Mouse (Mus musculus): ENCODE data around the gene Pwwp2a. TPM values are rescaled to one million over a fixed set of nuclear protein-coding genes. Genes with fewer than 3 reads are reported as not detected.

The Pwwp2a gene
- polyA plus RNA-seq, 1 experiment, result 10.4 TPM

DNA sequence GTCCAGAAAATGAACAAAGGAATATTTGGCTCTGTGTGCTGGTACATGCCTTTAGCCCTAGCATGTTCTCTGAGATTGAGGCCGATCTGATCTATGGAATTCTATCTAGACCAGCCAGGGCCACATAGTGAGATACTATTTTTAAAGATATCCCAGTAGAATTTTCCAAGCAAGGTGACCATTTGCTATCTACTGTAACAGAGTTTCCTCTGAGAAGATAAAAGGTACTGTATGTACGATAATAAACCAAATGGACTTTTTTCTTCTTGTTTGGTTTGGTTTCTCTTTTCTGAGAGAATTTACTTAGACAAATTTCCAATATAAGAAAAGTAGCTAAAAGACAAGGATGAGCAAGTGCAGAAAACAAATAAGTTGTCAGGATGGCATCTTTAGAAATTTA, 26.6 kb downstream of the Pwwp2a start:
- no peak for DNase-seq (ENCODE audit: low read depth, low spot score)

DNA sequence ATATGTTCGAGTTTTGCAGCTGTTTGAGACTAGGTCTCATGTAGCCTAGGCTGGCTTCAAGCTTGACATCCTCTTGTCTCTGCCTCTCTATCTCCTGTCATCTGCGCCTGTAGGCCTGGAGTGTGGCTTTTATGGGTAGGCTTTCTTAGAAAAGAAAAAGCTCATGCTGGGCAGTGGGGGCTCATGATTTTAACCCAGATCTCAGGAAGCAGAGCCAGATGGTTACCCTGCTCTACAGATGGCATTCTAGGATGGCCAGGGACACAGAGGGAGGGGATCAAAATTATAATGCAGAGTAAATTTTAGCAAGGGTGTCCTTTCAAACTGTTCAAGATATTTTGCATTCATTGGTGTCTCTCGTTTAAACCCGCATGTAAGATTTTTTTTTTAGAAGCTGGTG, 30.4 kb downstream of the Pwwp2a start:
- WGBS, result 95% methylated on average over 4 of the region's 4 CpGs
- DNase-seq (ENCODE audit: low read depth, low spot score), result no peak

More for the DNA sequence above, 26.6 kb downstream of the Pwwp2a start:
- 90% methylated on average over 2 of the region's 2 CpGs for WGBS

DNA sequence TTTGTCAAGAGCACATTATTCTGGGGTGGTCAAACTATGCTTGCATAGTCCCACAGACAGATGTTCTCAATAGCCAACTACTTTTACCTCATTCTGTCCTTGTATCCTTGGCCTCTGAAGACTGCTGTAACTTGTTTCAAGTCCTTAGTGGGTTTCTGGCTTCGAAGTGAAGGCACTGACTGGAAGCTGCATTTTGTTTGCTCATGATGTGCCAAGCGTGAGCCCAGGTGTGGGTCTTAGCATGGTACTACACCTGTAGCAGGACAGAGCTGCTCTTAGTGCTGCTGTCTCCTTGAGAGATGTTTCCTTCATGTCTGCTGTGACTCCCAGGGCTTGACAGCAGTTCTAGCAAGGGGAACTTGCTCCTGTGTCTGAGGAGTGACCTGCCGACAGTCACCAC, 41.6 kb downstream of the Pwwp2a start:
- DNase-seq (ENCODE audit: low read depth, low spot score), result no peak
- WGBS, result 84% methylated on average over 3 of the region's 3 CpGs

DNA sequence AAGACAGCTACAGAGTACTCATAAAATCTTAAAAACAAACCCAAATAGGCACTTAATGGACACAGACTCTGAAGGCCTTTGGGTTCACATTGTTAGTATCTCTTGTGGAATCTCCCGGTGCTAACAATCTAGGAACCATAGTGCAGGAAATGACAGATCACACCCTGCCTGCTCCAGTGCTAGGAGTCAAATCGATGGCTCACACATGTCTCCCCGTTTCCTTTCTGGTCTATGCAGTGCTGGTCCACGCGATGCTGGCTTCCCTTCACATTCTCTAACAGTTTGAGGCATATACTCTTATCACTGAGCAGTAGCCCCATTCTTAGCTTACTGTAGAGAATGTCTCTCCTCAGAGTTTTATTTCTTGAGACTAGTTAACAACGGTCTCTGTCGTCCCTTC, 46.0 kb downstream of the Pwwp2a start:
- 69% methylated on average over 7 of the region's 7 CpGs for WGBS
- DNase-seq (ENCODE audit: low read depth, low spot score), result no peak

DNA sequence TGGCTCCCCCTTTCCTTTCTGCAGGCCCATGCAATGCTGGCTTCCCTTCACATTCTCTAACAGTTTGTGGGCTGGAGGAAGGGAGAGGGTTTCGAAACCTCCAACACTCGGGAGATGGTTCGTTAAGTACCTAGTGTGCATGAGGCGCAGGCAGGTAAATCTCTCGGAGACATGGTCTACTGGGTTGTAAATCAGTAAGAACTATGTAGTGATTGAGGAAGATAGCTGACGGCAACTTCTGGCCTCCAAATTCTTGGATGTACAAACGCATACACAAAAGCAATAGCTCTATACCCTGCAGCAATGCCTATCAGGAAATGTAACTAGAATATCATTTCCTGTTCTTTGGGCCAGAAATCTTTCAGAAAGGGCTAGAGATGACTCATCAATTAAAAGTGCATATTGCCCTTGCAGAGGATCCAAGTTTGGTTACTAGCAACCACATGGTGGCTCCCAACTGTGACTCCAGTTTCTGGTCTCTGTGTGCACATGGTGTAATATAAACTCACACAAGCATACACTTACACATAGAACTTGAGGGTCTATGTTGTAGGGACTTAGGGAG, 47.0 kb downstream of the Pwwp2a start:
- 44% methylated on average over 7 of the region's 7 CpGs for WGBS

DNA sequence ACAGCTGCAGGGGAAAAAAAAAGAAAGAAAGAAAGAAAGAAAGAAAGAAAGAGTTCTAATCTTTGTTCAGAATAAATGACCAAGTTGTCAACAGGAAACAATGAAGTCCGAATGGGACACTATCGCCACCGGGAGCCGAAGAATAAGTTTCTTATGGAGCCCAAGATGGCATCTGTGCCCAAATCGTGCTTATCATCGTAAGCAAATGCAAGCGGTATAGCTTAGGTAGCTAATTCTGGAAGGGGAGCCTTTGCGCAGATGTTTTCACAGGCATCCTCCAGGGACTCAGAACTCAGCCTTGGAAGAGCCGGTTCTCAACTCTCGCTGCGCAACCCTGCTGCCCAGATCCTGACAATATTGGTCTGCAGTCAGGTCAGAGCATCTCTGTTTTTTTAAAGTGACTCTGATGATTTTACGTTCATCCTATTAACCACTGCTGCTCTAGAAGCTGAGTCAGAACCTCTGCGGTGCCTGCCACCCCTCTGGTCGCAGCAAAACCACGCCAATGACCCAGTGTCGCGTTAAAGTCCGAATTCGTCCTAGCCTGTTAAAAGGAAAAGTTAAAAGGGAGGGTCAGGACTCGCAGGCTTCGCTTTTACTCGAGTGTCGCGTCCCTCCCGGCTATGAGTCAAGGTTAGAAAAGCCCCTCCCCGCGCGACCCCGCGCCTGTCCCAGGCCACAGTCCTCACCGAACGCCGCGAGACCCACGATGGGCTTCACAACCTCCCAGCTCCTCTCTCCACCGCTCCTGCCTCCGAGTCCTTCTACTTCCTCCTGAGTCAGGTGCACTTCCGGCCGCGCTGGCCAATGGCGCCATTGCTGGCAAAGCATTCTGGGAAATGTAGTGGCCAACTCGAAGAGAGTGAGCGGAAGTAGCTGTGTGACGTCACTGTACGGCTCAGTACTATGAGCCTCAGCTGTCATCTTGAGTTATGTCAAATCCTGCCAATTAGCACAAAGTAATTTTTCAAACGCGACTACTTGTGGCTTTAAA, 65.7 kb downstream of the Pwwp2a start, which contains the start of gene Ttc1:
Ttc1 (minus strand) TSS at position 776 of the 994 bp plus-strand sequence.
- 1% methylated on average over 47 of the region's 47 CpGs for WGBS
- DNase-seq (ENCODE audit: low read depth, low spot score), result peak; percentile 98

More for the DNA sequence above, 47.0 kb downstream of the Pwwp2a start:
- no peak for DNase-seq (ENCODE audit: low read depth, low spot score)

DNA sequence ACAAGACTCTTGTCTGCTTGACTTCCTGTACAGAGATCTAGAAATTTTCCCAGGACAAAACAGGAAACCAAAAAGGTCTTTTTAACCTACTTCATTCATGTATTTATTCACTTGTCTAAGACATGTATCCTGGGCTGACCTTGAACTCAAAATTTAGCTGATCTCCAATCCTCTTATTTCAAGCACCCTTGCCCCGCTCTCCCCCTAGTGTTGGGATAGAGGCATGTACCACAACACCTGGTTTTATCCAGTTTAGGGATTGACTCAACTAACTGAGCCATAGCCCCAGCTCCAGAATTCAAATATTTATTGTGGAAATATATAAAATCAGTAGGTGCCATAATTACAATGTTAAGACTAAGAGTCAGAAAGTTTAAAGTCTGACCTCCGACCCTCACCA, 69.7 kb downstream of the Pwwp2a start:
- WGBS, result 69% methylated on average over 2 of the region's 2 CpGs

DNA sequence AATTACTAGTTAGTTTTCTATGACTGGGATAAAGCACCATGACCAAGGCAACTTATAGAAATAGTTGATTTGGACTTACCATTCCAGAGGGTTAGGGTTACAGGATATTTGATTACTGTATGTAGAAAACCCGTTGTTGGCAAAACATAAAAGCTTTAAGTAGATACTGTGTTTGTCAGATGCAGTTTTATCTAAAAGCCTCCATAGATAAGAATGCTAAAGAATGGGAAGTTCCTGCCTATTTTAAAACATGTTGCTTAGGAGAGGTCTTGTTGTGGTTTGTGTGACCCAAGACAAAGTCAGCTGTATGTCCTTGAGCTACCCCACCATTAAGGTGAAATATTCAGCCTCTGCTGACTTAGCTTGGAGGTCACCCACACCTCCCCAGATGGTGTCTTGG, 72.8 kb downstream of the Pwwp2a start:
- DNase-seq (ENCODE audit: low read depth, low spot score), result no peak
- WGBS, result 65% methylated on average over 1 of the region's 1 CpGs

More for the DNA sequence above, 69.7 kb downstream of the Pwwp2a start:
- DNase-seq (ENCODE audit: low read depth, low spot score), result no peak

DNA sequence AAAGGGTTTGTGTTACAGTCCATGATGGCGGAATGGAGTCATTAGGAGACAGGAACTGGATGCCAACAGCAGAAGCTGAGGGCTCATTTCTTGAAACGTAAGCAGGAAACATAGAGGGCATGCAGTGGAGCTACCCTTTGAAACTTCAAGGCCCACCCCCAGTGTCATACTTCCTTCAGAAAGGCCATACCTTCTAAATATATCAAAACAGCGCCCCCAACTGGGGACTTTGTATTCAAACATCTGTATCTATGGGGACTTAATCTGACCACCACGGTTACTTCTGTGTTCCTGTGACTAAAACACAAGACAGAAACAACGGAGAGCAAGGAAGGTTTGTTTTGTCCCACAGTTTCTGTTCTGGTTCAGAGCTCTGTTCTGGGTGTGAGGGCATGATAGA, 73.6 kb downstream of the Pwwp2a start:
- no peak for DNase-seq (ENCODE audit: low read depth, low spot score)
- 57% methylated on average over 5 of the region's 5 CpGs for WGBS

DNA sequence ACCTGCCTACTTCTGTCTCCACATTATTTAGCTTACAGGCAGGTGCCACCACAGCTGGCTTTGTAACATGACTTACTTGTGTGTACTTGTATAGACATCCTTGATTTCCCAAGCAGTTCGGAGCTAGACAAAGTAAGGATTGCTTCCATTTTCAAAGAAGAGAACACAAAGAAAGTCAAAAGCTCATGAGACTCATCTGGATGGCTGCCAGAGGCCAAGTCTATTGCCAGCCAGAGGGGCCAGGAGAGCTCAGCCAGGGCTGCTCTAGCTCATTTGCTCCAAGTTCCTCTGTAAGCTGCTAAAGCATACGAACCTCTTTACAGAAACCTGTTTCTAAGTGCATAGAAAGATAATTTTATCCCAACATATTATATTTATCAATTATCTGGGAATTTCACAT, 76.6 kb downstream of the Pwwp2a start:
- DNase-seq (ENCODE audit: low read depth, low spot score), result no peak
- 51% methylated on average over 2 of the region's 2 CpGs for WGBS

DNA sequence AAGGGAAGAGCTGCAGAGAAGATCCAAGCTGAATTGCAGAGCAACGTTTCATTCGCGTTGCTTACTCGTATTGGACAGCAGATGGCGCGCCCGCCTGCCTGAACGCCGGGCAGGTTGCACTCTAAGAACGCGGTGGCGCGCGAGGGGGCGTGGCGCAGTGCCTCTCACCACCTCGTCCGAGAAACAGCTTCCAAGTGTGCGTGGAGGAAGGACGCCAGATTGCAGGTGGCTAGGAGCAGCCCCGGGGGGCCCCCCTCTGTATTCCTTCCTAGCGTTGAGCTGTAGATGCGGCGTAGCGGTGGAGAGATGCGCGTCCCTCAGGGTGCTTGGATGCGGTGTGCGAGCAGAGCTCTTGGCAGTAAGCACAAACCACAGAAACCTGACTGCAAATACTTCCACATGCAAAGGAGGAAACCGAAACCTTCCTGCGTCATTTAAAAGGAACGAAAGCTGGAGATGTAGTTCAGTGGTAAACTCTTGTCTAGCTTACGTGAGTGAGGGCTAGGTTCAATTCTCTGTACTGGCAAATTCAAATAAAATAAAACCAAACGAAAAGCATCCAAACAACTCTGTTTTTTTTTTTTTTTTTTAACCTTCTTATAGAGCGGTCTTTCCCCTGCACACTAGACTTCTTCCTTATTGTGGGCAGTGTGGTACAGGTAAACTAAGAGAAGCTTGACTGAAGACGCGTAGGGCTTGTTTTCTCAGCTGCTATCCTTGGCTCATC, 85.3 kb downstream of the Pwwp2a start:
- DNase-seq (ENCODE audit: low read depth, low spot score), result peak; percentile 47
- 2% methylated on average over 37 of the region's 37 CpGs for WGBS

DNA sequence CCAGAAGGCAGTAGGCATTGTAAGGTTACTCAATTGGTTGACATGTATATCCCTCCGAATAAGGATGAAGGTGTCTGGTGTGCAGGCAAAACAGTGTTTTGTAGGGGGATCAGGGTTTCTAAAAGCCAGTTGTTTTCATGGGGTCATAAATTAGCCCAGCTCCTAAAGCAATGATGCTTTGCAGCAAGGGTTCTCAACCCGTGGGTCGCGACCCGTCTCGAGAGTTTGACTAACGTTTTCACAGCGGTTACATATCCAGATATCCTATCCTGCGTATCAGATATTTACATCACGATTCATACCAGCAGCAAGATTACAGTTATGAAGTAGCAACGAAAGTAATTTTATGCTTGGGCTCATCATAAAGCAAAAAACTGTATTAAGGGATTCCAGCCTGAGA, 86.0 kb downstream of the Pwwp2a start:
- WGBS, result 63% methylated on average over 11 of the region's 11 CpGs
- no peak for DNase-seq (ENCODE audit: low read depth, low spot score)

DNA sequence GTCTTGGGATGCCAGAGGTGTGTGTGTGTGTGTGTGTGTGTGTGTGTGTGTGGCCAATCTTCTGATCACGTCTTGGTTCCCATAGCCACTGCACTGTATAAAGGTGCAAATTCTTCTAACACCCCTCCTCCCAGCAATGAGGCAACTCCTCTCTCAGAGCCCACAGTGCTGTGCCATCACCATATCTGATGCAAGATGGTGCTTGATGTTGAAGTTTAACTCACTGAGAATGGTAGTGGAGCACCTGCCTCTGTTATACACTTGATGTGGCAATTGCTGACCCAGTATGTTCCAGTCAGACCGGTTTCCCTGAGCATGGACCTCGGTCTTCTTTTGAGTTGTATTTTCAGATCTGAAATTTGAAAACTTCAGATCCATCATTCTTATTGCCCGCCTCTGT, 88.3 kb downstream of the Pwwp2a start:
- DNase-seq (ENCODE audit: low read depth, low spot score), result no peak
- WGBS, result 65% methylated on average over 4 of the region's 4 CpGs

Other genes starting within 250 kb of the Pwwp2a start
- 3.4 and 4.0 TPM in 2 replicates for gene Slu7, start 248.3 kb upstream of the Pwwp2a start, polyA plus RNA-seq (2012; rRNA removed)
- gene C1qtnf2, start 207.7 kb upstream of the Pwwp2a start, polyA plus RNA-seq (2012; rRNA removed), result 6.8 and 8.6 TPM in 2 replicates
- 7.0 and 9.5 TPM in 2 replicates for gene Ccnjl, start 153.2 kb upstream of the Pwwp2a start, polyA plus RNA-seq (2012; rRNA removed)
- gene 4933415A04Rik, start 95.0 kb upstream of the Pwwp2a start, polyA plus RNA-seq (2012; rRNA removed), result 1.1 TPM in 2 replicates
- 632 and 6,441 TPM in 2 replicates for gene Fabp6, start 80.5 kb upstream of the Pwwp2a start, polyA plus RNA-seq (2012; rRNA removed)
- gene Ttc1, start 66.0 kb downstream of the Pwwp2a start, polyA plus RNA-seq (2012; rRNA removed), result 11.7 and 11.8 TPM in 2 replicates
- 0.48 and 0.52 TPM in 2 replicates for gene Adra1b, start 219.2 kb downstream of the Pwwp2a start, polyA plus RNA-seq (2012; rRNA removed)